Mouse (Mus musculus) kidney, embryonic 16.5 days (tissue): Measurements from ENCODE around the gene Nudt7. TPM values are rescaled to one million over a fixed set of nuclear protein-coding genes. Genes with fewer than 3 reads are reported as not detected.

Experiments
- ATAC-seq: fragments of 200-750 bp; cut with Nextera tagmentation; 2 replicates; pipeline ENCODE4 v1.8.0; 2017; ENCODE audit warnings: moderate TSS enrichment; ENCODE audit not compliant: low FRiP score, low TSS enrichment
- H3K27ac ChIP-seq: fragments of 300-500 bp; sonication (generic); 2 replicates; pipeline ENCODE4 v1.5.1; 2014; ENCODE audit warnings: low read length
- H3K27me3 ChIP-seq: fragments of 300-500 bp; sonication (generic); 2 replicates; pipeline ENCODE4 v1.6.1; 2014; ENCODE audit warnings: low read length, control low read depth, mixed read lengths; ENCODE audit not compliant: insufficient read depth
- H3K36me3 ChIP-seq: fragments of 300-500 bp; sonication (generic); 2 replicates; pipeline ENCODE4 v1.6.1; 2014; ENCODE audit warnings: low read length, control low read depth, mixed read lengths; ENCODE audit not compliant: insufficient read depth
- H3K4me1 ChIP-seq: fragments of 300-500 bp; sonication (generic); 2 replicates; pipeline ENCODE4 v1.6.1; 2014; ENCODE audit warnings: low read length, control low read depth, mixed read lengths; ENCODE audit not compliant: insufficient read depth
- H3K4me2 ChIP-seq: fragments of 300-500 bp; sonication (generic); replicated peaks from 2 replicates; pipeline ENCODE4 v1.6.1; 2014; ENCODE audit warnings: low read depth, low read length
- H3K4me3 ChIP-seq: fragments of 300-500 bp; sonication (generic); 2 replicates; pipeline ENCODE4 v1.5.1; 2014; ENCODE audit warnings: mild to moderate bottlenecking, low read length
- H3K9ac ChIP-seq: fragments of 300-500 bp; sonication (generic); replicated peaks from 2 replicates; pipeline ENCODE4 v1.6.1; 2014; ENCODE audit warnings: low read length
- H3K9me3 ChIP-seq: fragments of 300-500 bp; sonication (generic); 2 replicates; pipeline ENCODE4 v1.6.1; 2016; ENCODE audit warnings: low read length, control low read depth
- WGBS: fragments of 180-500 bp; shearing (Covaris S2); extraction: QIAGEN DNeasy Blood & Tissue Kit; methylation state at CpG from one replicate; pipeline ENCODE4 v1.1.7; 2014; 5-methylcytosine and 5-hydroxymethylcytosine counted together
- polyA plus RNA-seq: library from polyadenylated mRNA; unstranded; fragments of >200 nt; fragmentation: Nextera tagmentation; extraction: Ambion mirVana; gene quantifications from 2 replicates; pipeline ENCODE4 v1.2.1, GENCODE M21; 2015

Nudt7 gene
- polyA plus RNA-seq, 1 experiment from 2014 or later, result 18.2 TPM

- Histone ChIP-seq H3K27ac (no peak overlapping the region), H3K4me1 (no peaks in the 10 kb centered on the region), H3K27me3 (no peaks in the 10 kb centered on the region), H3K4me2 (no peak overlapping the region), H3K4me3 (no peak overlapping the region), H3K36me3 (no peaks in the 10 kb centered on the region), H3K9me3 (no peaks in the 10 kb centered on the region), H3K9ac (no peak overlapping the region)
- ATAC-seq, result no peak
- 35% methylated on average over 1 of the region's 1 CpGs for WGBS
Measured at GRCm38 (mm10) chr8:114115076-114115475, 18.3 kb upstream of the Nudt7 start.

GRCm38 (mm10) chr8:114116049-114116448, 17.3 kb upstream of the Nudt7 start:
- 5% methylated on average over 2 of the region's 2 CpGs for WGBS
- Histone ChIP-seq H3K27me3 (no peaks in the 10 kb centered on the region), H3K36me3 (no peaks in the 10 kb centered on the region), H3K9me3 (no peaks in the 10 kb centered on the region), H3K4me1 (no peaks in the 10 kb centered on the region), H3K9ac (no peak overlapping the region), H3K27ac (no peak overlapping the region), H3K4me2 (no peak overlapping the region), H3K4me3 (no peak overlapping the region)
- no peak for ATAC-seq

DNA sequence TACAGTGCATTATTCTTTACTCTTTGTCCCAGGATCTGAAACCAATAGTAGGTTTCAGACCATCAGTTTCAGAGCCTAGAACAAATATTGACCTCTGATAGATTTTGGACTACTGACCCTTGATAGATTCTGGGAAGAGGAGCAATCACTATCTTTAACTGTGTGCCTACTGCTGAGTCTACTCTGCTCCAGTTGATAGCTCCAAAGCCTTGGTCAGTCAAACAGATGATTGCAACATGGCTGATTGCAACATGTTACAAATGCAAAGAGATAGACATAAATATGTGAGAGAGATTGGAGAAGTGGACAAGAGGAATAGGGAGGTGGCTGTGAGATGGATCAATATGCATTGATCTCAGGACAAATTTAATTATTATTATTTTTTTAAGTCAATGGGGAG, 15.9 kb upstream of the Nudt7 start:
- no peak for ATAC-seq
- Histone ChIP-seq H3K4me3 (no peak overlapping the region), H3K4me2 (no peak overlapping the region)

DNA sequence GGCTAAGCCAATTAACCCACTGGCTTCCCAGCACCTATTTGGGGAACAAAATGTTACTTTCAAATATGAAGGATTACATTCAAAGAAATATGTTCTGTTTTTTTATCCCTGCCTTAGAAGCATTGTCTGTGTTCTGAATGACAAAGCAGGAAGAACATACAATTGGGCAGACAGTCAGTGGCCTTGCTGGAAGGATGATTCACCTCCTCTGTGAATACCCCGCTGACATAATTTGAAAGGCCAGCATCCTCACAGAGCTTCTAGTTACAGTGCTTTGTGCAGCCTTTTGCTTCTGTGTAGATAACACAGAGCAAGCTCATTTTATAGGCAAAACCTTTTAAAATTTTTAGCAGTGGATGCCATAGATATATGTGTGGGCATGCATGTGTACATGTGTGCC, 11.6 kb upstream of the Nudt7 start:
- 88% methylated on average over 1 of the region's 1 CpGs for WGBS
- no peaks in the 10 kb centered on the region for H3K27me3 ChIP-seq
- no peak for ATAC-seq
- no peak overlapping the region for H3K4me2 ChIP-seq
- H3K4me1 ChIP-seq, result no peaks in the 10 kb centered on the region
- H3K27ac ChIP-seq, result no peak overlapping the region
- no peak overlapping the region for H3K9ac ChIP-seq
- H3K9me3 ChIP-seq, result no peaks in the 10 kb centered on the region
- no peak overlapping the region for H3K4me3 ChIP-seq
- no peaks in the 10 kb centered on the region for H3K36me3 ChIP-seq

More for the DNA sequence above, 15.9 kb upstream of the Nudt7 start:
- no peaks in the 10 kb centered on the region for H3K9me3 ChIP-seq
- no peaks in the 10 kb centered on the region for H3K36me3 ChIP-seq
- H3K27ac ChIP-seq, result no peak overlapping the region
- H3K27me3 ChIP-seq, result no peaks in the 10 kb centered on the region
- no peak overlapping the region for H3K9ac ChIP-seq
- H3K4me1 ChIP-seq, result no peaks in the 10 kb centered on the region

DNA sequence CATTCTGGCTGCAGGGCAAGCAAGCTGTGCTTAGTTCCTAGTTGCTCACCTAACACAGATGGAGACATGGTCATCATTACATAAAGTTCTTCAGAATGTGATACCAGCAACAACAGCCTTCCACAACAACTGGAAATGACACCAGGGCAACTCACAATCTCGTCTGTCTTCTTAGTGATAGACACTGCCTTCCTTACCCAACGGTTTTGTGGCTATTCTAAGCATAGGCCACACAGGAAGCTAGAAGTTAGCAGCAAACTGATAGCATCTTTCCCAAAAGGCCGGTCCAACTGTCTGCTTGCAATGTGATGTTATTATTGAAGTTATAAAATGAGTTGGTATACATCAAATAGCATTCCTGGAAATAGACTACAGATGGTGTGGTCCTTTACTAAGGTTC, 9.7 kb upstream of the Nudt7 start:
- no peak overlapping the region for H3K4me2 ChIP-seq
- H3K27ac ChIP-seq, result no peak overlapping the region
- no peaks in the 10 kb centered on the region for H3K4me1 ChIP-seq
- no peaks in the 10 kb centered on the region for H3K36me3 ChIP-seq
- no peak overlapping the region for H3K4me3 ChIP-seq
- 69% methylated on average over 3 of the region's 3 CpGs for WGBS
- H3K27me3 ChIP-seq, result no peaks in the 10 kb centered on the region
- no peak for ATAC-seq
- H3K9me3 ChIP-seq, result no peaks in the 10 kb centered on the region
- no peak overlapping the region for H3K9ac ChIP-seq

- no peak overlapping the region for H3K4me2 ChIP-seq
- 75% methylated on average over 4 of the region's 4 CpGs for WGBS
- H3K27ac ChIP-seq, result no peak overlapping the region
- H3K36me3 ChIP-seq, result no peaks in the 10 kb centered on the region
- no peak overlapping the region for H3K9ac ChIP-seq
- H3K4me1 ChIP-seq, result no peaks in the 10 kb centered on the region
- no peaks in the 10 kb centered on the region for H3K9me3 ChIP-seq
- no peaks in the 10 kb centered on the region for H3K27me3 ChIP-seq
- no peak overlapping the region for H3K4me3 ChIP-seq
- ATAC-seq, result no peak
Measured at GRCm38 (mm10) chr8:114124084-114124750, 9.1 kb upstream of the Nudt7 start.

DNA sequence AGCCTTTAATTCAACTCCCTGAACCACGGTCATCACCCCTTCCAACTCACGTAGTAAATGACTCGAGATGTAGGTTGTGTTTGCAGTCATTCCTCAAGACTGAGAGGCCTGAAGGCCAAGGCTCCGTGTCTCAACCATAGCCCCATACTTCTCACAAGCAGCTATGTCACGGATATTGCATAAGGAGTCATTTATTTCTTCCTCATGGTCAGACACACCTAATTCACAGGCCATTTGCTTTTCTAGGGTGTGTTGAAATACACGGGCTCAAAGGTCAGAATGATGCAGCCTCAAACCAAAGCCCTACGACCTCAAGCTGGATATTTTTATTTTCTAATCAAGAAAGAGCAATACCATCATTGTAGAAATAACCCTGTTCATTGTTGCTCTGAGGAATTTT, 2.5 kb upstream of the Nudt7 start:
- ATAC-seq, result no peak
- WGBS, result 81% methylated on average over 7 of the region's 7 CpGs
- H3K4me3 ChIP-seq, result no peak overlapping the region
- H3K27ac ChIP-seq, result no peak overlapping the region
- H3K9ac ChIP-seq, result no peak overlapping the region
- no peaks in the 10 kb centered on the region for H3K36me3 ChIP-seq
- H3K4me1 ChIP-seq, result peaks cover 4% of the 10 kb centered on the region; the same call in 1 of the 2 replicates
- no peaks in the 10 kb centered on the region for H3K9me3 ChIP-seq
- no peaks in the 10 kb centered on the region for H3K27me3 ChIP-seq
- no peak overlapping the region for H3K4me2 ChIP-seq

- H3K4me2 ChIP-seq, result no peak overlapping the region
- H3K4me3 ChIP-seq, result no peak overlapping the region
- no peaks in the 10 kb centered on the region for H3K9me3 ChIP-seq
- peaks cover 4% of the 10 kb centered on the region; the same call in 1 of the 2 replicates for H3K4me1 ChIP-seq
- no peak overlapping the region for H3K27ac ChIP-seq
- H3K9ac ChIP-seq, result no peak overlapping the region
- H3K27me3 ChIP-seq, result no peaks in the 10 kb centered on the region
- H3K36me3 ChIP-seq, result no peaks in the 10 kb centered on the region
- 91% methylated on average over 4 of the region's 4 CpGs for WGBS
- no peak for ATAC-seq
Measured at GRCm38 (mm10) chr8:114131421-114131820, 1.9 kb upstream of the Nudt7 start.

DNA sequence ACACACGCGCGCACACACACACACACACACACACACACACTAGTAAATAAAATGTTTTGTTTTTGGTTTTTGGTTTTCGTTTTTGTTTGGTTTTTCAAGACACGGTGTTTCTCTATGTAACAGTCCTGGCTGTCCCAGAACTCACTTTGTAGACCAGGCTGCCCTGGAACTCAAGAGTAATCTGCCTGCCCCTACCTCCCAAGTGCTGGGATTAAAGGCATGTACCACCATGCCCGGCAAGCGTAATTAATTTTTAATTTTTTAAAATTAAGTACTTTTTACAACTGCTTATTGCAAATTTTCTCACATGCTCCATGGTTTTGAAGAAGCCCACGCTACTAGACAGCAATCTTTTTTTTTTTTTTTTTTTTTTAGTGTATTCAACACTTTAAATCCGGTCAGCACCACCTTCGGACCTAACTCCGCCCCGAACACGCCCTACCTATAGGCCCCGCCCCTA, 277 bp upstream of the Nudt7 start:
- peak; percentile 10; the same call in 1 of the 2 replicates for ATAC-seq
- no peaks in the 10 kb centered on the region for H3K9me3 ChIP-seq
- peaks cover 4% of the 10 kb centered on the region; the same call in 1 of the 2 replicates for H3K4me1 ChIP-seq
- 27% methylated on average over 14 of the region's 14 CpGs for WGBS
- H3K4me3 ChIP-seq, result peak overlapping the region; percentile 68
- no peaks in the 10 kb centered on the region for H3K27me3 ChIP-seq
- no peaks in the 10 kb centered on the region for H3K36me3 ChIP-seq
- H3K9ac ChIP-seq, result no peak overlapping the region
- no peak overlapping the region for H3K27ac ChIP-seq
- peak overlapping the region; percentile 65 for H3K4me2 ChIP-seq

DNA sequence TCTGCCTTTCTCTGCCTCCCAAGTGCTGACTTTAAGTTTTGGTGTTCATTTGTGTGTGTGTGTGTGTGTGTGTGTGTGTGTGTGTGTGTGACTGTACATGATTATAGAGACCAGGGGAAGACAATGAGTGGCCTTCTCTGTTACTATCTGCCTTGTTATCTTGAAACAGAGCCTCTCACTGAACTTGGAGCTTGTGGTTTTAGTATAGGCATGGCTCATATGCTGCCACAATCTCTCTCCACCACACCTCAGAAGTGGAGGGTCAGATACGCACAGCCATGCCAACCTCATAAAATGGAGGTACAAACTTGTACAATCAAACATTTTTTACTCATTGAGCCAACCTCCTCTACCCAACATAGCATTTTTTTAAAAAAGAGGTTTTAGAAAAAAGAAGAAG, 3.4 kb downstream of the Nudt7 start:
- H3K9me3 ChIP-seq, result no peaks in the 10 kb centered on the region
- 100% methylated on average over 1 of the region's 1 CpGs for WGBS
- H3K27me3 ChIP-seq, result no peaks in the 10 kb centered on the region
- H3K36me3 ChIP-seq, result no peaks in the 10 kb centered on the region
- ATAC-seq, result no peak
- H3K9ac ChIP-seq, result no peak overlapping the region
- peaks cover 4% of the 10 kb centered on the region; the same call in 1 of the 2 replicates for H3K4me1 ChIP-seq
- H3K4me3 ChIP-seq, result no peak overlapping the region
- H3K4me2 ChIP-seq, result no peak overlapping the region
- no peak overlapping the region for H3K27ac ChIP-seq
